Mouse (Mus musculus): ENCODE measurements around the gene Rac2. TPM values are rescaled to one million over a fixed set of nuclear protein-coding genes. Genes with fewer than 3 reads are reported as not detected.

Gene Rac2
- total RNA-seq, 1 experiment from 2014 or later: 125 TPM

DNA sequence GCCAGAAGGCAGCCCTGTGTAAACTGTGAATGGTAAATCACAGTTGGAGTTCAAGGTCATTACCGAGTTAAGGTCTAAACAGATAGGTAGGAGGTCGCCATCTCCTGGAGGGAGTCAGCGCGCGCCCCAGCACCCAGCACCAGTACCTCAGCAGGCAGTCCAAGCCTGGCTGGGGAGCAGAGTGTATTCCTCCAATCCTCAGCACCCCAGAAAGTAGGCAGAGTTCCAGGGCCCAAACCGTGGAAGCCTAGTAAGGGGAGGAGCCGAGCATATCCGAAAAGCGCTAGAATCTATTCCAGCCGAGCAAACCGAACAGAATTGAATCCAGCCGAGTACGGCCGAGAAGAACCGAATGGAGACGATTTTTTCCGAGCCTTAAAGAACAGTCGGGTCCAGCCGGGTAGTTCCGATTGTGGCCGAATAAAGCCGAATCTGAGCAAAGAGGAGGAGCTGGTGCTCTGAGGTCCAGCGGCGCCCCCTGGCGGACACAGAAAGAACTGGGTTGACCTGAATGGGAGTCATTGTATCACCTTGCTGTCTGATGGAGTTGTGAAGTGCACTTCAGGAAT is 40.6 kb downstream of the Rac2 start:
- ATAC-seq (replicated peaks; ENCODE audit: insufficient number of reproducible peaks, low FRiP score, low TSS enrichment, poor library complexity, severe bottlenecking): peak; percentile 91

DNA sequence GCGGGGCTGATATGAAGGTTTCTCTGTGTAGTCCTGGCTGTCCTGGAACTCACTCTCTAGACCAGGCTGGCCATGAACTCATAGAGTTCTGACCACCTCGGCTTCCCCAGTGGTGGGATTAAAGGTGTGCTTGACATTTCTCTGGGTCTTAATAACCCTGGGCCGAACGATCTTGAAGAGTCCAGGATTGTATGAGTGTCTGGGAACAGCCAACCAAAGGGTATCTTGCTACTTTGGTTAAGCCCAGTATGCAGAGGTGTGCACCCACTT is 41.2 kb downstream of the Rac2 start:
- no peak for ATAC-seq (replicated peaks; ENCODE audit: insufficient number of reproducible peaks, low FRiP score, low TSS enrichment, poor library complexity, severe bottlenecking)

DNA sequence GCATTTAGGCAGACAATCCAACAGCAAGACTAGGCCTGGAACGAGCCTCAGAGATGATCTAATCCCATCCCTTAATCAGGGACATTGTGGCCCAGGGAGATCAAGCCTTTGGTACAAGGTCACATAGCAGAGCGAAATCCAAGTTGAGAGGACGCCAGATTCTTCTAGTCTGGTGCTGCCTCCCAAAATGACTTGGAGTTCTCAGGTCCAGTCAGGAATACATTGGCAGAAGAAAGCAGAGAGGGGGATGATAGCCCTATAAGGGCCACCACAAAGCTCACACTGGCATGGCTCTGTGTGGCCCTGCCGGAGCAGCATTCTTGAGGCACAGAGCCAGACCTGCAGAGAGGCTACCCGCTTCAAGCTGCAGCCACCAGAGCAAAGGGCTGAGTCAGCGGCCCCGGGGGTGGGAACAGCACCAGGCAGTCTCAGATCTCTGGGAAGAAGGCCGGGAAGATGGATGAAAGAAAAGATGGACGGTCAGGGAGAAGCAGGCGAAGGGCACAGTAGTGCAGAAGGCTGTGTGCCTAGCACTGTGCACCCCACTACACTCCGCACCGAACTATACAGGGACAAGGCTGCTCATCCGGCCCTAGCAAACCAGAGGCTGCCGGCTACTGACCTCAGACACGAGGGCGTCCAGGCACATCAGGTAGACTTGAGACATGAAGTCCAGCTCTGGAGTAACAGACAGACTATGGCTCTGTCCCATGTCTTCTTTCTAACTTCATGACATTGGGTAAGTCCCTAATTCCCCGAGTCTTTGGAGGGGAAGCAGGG is 41.7 kb downstream of the Rac2 start, which contains the start of gene C1qtnf6:
Gene C1qtnf6 (minus strand): TSS at position 746 of the 780 bp plus-strand sequence.
- no peak for ATAC-seq (replicated peaks; ENCODE audit: insufficient number of reproducible peaks, low FRiP score, low TSS enrichment, poor library complexity, severe bottlenecking)

DNA sequence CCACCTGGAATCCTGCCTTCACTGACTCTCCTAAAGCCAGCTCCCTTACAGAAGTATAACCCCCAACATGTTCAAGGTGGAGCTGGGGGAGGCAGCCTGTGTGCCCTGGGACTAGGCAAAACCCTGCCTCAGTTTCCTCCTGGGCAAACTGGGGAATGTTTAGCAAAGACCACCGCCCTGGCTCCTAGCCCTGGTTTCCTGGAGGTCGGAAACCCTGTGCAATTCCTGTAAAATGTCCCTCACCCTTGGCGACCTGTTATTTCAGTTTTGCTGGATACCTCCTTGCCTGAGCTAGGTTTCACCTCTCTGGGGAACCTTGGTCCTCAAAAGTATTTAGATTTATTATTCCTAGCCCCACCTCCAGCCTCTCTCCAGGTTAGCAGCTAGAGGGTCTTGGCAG is 42.4 kb downstream of the Rac2 start:
- no peak for ATAC-seq (replicated peaks; ENCODE audit: insufficient number of reproducible peaks, low FRiP score, low TSS enrichment, poor library complexity, severe bottlenecking)

DNA sequence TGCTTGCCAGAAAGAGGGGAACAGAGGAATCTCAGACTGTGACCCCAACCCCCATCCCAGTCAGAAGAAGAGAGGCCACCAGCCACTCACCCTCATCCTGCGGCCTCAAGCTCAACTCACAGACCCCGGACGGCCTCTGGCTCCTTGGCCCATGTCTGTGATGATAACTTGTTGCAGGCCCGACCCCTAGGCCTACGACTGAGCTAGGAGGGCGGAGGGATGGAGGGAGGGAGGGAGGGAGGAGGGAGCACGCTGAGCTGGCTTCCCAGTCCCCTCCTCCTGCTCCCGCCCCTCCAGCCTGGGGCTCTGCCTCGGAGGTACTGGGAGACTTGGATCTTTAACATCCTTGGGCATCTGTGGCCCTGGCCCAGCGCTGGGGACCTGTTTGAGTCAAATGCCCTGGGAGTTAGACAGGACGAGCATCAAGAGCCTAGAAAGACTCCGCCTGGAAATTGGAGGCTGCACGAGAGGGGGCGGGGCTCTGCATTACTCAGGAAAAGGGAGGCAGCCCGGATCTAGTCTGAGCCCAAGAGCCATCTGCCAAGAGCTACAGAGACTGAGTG is 43.1 kb downstream of the Rac2 start:
- ATAC-seq (replicated peaks; ENCODE audit: insufficient number of reproducible peaks, low FRiP score, low TSS enrichment, poor library complexity, severe bottlenecking): no peak

DNA sequence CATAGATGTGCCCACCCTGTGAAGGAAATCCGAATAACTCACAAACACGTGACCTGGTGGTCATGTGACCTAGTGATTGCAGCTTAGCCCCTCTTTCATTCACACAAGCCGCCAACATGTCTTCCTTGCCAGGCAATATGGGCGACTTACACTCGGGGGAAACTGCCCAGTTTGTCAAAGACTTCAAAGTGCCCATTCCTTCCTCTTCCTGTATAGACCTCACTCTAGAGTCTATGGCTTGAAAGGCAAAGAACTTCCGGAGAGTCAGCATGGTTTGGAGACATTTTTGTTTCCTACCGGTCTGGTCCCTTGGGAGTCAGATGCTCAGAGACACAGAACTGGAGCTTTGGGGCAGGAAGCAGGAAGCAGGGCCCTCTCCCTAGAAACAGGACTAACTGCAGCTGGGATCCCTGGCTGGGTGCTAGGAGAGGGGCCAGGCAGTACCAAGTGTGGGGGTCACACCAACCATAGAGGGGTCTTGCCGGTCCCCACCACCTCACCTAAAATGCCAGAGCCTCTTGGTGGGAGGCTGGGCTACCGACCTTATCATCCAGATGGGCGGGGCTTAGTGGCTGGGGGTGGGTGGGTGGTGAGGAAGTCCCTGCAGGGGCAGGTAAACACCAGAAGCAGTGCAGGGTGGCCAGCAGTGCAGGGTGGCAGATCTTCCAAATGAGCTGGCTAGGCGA is 43.7 kb downstream of the Rac2 start:
- no peak for ATAC-seq (replicated peaks; ENCODE audit: insufficient number of reproducible peaks, low FRiP score, low TSS enrichment, poor library complexity, severe bottlenecking)

DNA sequence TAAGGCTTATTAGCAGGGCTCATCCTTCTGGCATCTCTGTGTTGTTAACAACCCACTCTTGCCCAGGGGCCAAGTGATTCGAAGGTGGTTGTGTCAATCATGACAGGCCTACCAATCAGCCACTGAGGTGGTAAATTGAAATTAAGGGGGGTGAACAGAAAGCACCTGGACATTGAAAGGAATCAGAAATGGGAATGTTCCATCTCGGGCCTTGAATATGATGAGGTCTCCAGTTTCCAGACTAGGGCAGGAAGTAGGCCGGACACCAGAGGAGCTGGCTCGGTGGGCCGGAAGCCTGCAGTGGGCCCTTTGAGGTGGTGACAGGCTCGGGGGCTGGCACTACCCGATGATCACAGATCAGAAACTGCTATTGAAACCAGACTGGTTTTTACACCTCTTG is 44.6 kb downstream of the Rac2 start:
- ATAC-seq (replicated peaks; ENCODE audit: insufficient number of reproducible peaks, low FRiP score, low TSS enrichment, poor library complexity, severe bottlenecking): no peak

DNA sequence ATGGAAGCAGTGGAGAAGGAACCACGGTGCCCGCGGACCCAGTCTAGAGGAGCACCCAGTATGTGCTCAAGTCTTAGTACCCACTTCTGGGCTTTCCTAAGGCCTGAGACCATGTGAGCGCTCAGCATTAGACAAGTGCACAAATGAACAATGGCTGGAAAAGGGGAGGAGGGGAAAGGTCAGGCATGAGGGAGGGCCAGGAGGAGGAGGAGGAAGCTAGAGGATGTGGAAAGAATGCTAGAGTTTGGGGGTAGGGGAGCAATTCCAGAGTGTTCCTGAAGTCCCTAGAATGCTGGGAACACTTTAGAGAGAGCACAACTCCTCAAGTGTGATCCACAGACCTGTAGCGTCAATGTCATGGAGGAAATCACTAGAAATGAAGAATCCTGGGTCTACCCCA is 48.4 kb downstream of the Rac2 start:
- no peak for ATAC-seq (replicated peaks; ENCODE audit: insufficient number of reproducible peaks, low FRiP score, low TSS enrichment, poor library complexity, severe bottlenecking)

DNA sequence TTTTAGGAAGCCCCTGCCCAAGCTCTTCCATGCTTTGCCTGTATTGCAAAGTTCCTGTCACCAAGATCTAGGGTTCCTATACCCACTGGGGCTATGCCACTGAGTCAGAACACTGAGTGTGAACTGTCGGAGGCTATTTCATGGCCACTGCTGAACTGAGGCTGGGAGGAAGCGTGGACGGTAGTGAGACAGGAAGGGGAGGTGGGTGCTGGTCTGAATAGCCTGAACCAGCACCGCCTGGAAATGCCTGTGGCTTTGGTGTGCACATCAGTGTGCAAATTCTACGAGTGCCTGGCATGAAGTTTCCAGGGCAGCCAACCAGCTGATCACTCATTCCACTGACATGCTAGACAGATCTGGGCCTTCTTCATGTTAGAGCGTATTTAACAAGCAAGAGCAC is 50.7 kb downstream of the Rac2 start:
- ATAC-seq (replicated peaks; ENCODE audit: insufficient number of reproducible peaks, low FRiP score, low TSS enrichment, poor library complexity, severe bottlenecking): no peak; the same call in 1 of the 2 replicates

DNA sequence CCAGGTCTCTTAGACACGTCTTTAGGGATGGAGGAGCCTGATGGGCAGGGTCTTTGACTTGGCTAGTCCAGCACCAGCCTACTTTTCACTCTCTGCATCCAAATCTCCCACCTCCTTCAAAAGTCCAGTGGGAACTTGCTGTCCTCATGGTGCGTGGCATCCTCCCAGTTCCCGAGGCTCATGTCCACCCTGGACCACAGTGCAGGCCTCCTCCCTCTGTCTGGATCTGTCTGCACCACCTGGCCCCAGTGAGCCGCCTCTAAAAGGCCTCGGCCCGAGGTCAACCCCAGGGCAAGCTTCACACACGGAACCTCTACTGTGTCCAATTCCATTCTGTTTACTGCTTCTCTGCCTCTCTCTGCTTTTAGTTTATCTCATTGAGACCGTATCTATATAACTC is 51.3 kb downstream of the Rac2 start:
- no peak for ATAC-seq (replicated peaks; ENCODE audit: insufficient number of reproducible peaks, low FRiP score, low TSS enrichment, poor library complexity, severe bottlenecking)

DNA sequence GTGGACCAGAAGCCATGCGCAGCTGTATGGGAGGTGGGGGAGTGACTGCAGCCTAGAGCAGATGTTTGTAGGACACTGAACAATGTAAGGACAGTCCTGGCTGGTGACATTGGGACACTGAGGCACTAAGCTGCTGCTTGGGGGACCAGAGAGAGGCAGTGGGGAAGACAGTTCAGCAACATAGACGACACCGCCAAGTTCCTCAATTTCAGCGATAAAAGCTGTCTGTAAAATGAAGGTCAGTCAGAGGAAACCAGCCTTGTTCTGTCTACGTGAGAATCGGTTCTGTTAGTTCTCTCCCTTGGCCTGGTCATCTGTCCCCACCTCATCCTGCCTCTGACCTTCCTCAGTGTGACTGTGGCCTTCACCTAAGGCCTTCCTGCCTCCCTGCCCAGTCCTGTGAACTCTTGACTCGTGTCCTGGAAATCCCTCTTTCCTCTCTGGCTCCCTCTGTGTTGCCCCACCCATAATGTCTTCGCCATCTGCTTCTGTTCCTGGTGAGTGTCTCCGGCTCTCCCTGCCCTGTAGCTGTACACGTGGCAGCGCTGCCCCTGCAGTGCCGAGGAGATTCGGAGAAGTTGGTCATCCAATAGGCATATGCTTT is 52.4 kb downstream of the Rac2 start:
- 0 out of 2 replicates have a peak, but pooled peaks have one; percentile 10 for ATAC-seq (replicated peaks; ENCODE audit: insufficient number of reproducible peaks, low FRiP score, low TSS enrichment, poor library complexity, severe bottlenecking)

DNA sequence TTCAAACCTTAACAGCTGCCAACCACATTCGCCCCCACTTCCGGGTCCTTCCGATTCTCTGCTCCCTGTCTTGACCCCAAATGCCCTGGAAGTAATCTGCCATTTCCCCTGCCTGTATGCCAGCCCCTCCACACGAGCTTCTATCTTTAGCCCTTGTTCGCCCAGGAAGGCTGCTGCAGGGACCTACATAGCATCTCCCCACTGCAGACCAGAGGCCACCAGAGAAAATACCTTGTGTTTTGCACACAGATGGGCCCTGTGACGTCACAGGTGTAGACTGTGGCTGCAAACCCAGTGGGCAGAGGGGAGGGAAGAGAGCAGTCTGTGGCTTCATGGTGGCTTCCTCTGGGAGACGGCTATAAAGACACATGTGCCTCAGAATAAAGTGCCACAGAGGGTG is 54.4 kb downstream of the Rac2 start:
- ATAC-seq (replicated peaks; ENCODE audit: insufficient number of reproducible peaks, low FRiP score, low TSS enrichment, poor library complexity, severe bottlenecking): no peak

DNA sequence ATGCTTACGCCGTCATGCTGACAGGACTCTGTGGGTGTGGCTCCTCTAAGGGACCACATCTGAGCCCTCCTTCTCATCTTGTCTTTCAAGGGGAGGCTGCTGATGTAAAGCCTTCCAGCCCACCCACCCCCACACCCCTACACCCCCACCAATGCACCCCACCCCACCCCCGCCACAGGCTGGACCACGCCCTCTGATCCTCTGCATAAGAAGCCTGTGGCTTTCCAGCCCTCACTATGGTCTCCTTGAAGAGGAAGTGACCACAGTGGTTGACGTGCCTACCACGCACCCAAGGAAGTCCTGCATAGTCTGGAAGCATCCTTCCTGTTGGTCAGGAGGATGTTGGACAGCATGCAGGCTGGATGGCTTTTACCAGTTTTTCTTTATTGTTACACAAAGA is 56.8 kb downstream of the Rac2 start:
- ATAC-seq (replicated peaks; ENCODE audit: insufficient number of reproducible peaks, low FRiP score, low TSS enrichment, poor library complexity, severe bottlenecking): 0 out of 2 replicates have a peak, but pooled peaks have one; percentile 47

DNA sequence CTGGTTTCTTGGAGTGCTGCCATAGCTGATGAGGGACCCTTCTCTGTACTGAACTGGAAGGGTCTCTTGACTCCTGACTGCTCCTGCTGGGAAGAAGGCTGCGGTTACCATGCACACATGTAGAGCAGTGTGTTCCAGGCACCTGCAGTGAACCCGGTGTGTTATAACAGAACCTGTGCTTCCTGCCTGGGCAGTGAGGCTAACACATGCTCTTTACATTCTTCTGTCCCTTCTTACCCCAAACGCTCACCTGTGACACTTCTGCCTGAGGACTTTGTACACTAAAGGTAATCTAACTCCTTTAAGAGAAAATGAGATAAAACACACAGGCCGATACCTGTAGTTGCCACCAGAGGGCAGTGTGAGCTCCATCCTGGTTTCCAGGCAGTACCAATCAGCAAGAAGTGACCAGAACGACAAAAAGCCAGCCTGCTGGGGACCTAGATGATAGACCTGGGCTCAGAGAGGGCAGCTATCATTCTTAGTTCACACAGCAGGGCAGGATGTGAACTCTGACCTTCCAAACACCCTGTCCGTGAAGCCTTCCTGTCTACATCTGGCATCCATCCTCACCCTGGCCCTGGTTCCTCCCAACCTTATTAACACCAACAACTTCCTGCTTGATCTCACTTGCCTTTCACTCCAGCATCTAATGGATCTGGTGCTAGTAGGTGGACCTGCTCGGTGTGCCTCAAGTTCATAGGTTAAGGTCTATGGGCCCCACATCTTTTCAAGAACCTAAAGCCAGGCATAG is 58.0 kb downstream of the Rac2 start:
- ATAC-seq (replicated peaks; ENCODE audit: insufficient number of reproducible peaks, low FRiP score, low TSS enrichment, poor library complexity, severe bottlenecking): peak; percentile 57

DNA sequence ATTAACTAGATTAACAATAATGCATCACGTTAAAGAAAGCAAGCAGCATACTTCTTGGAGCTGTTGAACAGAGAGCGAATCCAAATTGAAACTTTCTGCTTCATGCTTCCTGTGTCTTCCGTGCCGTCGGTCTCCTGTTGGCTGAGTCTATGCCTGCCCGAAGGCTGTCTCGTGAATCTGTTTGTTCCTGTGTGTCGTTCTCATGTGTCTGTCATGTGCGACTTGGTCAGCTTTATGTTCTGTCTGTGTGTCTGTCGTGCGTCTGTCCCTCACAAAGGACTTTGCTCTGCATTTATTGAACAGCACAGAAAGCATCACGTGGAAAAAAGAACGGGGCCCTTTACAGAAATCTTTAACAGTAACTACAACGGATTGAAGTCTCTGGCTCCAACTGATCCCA is 59.6 kb downstream of the Rac2 start:
- no peak for ATAC-seq (replicated peaks; ENCODE audit: insufficient number of reproducible peaks, low FRiP score, low TSS enrichment, poor library complexity, severe bottlenecking)

DNA sequence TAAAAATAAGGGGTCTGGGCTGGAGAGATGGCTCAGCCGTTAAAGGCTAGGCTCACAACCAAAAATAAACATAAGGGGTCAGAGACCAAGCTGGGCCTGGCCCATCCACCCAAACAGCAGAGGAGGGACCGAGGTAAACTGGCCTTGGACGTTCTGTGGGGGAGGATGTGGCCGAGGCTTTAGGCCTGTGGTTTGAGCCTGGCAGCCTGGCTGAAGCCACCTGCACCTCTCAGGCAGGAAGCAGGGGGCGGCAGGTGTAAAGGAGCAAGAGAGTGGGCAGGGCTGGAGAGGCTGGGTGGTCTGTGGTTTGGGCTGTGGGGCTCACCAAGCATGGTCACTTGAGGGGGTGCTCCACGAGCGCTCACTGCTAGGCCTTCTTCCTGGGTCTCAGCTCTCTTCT is 60.6 kb downstream of the Rac2 start:
- ATAC-seq (replicated peaks; ENCODE audit: insufficient number of reproducible peaks, low FRiP score, low TSS enrichment, poor library complexity, severe bottlenecking): no peak

DNA sequence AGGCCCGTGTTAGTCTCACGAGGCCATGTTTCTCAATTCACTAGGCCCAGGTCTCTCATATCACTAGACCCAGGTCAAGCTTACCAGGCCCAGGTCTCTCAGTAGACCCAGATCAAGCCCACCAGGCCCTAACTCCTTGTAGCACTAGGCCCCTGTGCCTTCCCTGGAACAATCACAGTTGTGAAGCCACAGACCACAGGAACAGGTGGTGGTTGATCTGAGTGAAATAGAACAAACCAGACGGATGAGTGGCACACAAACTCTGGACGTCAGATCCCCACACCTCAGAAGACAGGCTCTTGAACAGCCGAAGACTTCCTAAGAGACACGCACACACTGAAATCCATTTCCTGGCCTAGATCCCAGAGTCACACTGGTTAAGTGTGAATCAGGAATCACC is 61.8 kb downstream of the Rac2 start:
- no peak for ATAC-seq (replicated peaks; ENCODE audit: insufficient number of reproducible peaks, low FRiP score, low TSS enrichment, poor library complexity, severe bottlenecking)

DNA sequence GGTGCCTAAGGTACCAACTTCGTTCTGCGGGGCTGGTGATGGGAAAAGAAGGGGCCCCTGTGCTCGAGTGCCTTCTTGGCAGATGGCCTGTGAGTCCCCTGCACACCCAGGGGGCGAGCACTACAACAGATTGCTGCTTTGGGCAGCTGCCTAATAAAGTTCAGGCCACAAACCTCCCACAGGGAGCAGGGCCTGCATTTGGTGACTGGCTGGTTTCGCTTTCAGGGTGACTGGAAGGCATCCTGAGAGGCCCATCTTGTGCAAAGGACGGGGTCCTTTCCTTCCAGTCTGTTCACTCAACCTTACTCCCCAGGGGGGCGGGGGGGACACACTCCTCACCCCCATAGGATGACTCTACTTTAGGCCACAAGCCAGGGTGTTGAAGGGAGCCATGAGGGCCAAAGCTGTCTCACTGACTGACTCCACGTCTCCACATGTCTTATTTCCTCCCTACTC is 62.4 kb downstream of the Rac2 start:
- no peak for ATAC-seq (replicated peaks; ENCODE audit: insufficient number of reproducible peaks, low FRiP score, low TSS enrichment, poor library complexity, severe bottlenecking)

Data from monocyte, adult 5-6 weeks (primary cell).